Mouse (Mus musculus): ENCODE measurements around the gene Gm35315. TPM values are rescaled to one million over a fixed set of nuclear protein-coding genes. Genes with fewer than 3 reads are reported as not detected.
A peak's percentile ranks its signal among the peaks of the same experiment; 100 is the strongest.
"Not testable (repeated sequence)": the region's sequence is repeated elsewhere in the genome, so short reads cannot be mapped to it uniquely, and the experiment has no call there.

Gm35315 gene
- total RNA-seq (2021), result under 1 TPM in 1 of 2 experiments, not detected in 1; 0.27 TPM

DNA sequence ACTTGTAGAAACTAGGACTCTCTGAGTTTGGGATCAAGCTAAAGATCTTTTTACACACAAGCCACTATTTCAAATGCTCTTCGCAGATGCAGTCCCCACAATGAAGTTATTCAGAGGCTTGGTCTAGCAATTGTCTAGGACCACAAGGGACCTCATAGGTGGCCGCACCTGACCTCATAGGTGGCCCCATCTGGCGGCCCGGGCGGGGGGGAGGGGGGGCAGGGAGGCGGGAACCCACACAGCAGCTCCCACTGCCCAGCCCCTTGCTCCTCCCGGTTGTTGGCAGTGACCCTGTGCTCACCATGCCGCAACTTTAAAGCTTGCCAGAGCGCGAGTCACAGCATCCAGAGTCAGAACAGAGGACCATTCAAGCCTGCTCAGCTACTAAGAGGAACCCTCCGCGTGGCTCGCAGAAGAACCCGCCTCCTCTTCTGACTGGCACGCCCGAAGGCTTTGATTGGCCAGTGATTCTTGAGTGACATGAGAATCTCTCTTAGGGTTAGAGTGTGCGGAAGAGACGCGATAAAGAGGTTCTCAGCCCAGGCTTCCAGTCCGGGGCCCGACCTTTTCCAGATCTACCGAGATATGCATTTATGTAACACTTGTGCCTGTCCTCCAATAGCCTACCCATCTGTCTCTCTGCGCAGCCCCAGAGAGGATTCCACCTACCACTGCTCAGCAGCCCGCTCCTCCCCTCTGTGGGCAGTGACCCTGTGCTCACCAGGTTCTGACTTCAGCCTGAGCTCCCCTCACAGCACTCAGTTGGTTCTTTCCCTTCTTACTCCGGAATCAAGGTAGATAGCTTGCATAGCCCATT lies at the start of gene Gm35315:
TSS of gene Gm35315 (minus strand) at position 391 of the 817 bp plus-strand sequence.
- peak; percentile 87 for DNase-seq

GRCm38 (mm10) chr5:110143007-110143406 lies 48.8 kb upstream of the Gm35315 start:
- DNase-seq, result no peak

DNA sequence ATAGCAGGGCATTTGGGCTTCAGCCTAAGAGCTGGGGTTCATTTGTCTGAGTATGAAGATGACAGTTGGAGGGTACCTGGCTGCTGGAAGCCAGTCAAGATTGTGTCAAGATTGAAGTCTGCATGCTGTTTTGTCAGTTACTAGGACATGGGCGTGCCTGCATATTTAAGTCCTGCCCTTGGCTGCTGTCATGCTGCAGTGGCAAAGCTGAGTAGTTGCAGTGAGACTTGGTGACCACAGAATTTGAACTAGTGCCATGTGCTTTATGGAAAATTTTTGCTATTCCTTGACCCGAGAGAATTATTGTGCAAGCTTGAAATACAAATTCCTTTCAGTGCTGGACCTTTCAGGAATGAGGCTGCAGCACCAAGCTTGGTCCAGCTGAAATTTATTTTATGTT lies 48.1 kb upstream of the Gm35315 start:
- DNase-seq, result no peak

DNA sequence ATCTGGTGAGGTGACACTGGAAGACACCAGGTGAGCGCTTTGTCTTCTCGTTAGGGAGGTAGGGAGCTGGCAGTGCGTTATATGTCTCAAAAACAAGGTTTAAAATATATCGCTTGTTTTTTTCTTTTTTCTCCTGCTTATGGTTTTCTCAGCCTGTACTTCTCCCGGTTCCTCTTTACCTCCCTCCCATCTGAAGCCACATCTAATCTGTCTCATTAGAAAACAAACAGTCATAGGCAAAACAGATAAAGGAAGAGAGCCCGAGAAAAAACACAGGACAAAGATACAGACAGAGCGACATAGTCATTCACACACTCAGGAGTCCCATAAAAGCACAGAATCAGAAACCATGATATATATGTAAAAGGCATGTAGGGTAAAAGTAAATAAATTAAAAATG lies 46.2 kb upstream of the Gm35315 start:
- DNase-seq, result no peak

DNA sequence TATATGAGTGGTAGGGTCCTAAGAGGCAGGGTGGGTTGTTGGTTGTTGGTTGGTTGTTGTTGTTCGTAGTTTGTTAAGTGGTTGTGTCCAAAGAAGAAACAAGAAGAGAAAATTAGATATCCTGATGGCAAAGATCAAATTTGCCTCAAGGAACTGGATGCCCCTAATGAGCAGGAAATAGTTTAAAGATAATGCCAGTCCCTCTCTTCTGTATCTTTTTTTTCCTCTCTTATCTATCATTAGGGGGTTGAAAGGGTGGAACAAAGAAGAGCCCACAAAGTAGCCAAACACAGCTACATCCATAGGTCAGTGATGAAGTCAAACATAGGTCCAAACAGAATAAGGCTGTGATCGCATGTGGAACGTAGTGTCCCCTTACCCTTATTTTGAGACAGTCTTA lies 45.1 kb upstream of the Gm35315 start:
- no peak for DNase-seq

DNA sequence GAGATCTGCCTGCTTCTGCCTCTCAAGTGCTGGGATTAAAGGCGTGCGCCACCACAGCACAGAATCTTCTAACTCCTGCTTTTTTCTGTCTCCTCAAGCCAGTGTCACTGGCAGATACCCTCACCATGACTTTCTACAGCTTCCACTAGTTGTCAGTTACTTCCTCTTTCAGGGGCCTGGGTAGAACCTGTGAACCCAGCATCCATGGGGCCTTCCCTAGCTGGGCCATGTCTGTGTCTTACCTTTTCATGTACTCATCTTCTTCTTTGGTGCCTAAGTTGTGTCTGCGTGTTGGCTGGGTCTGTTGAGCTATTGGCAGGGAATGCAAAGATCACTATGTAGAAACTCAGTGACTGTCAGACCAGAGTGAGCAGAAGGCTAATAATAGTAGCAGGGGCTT lies 43.6 kb upstream of the Gm35315 start:
- DNase-seq, result no peak

DNA sequence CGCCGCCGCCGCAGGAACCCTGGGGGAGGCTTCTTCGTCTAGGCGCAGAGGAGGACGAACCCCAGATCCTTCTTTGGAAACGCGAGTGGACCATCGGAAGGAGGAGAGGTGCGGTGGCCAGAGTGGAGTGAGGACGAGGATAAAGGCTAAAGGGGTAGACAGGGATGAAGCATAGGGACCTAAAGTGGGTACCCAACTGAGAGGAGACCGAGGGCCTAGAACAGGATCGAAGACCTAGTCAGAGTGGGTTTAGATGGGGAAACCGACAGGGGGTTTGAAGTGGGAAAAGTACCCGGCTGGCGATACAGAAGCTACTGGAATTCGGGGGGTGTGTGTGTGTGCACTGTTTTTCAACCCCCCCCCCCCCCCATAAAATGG lies 41.9 kb upstream of the Gm35315 start:
- no peak for DNase-seq

DNA sequence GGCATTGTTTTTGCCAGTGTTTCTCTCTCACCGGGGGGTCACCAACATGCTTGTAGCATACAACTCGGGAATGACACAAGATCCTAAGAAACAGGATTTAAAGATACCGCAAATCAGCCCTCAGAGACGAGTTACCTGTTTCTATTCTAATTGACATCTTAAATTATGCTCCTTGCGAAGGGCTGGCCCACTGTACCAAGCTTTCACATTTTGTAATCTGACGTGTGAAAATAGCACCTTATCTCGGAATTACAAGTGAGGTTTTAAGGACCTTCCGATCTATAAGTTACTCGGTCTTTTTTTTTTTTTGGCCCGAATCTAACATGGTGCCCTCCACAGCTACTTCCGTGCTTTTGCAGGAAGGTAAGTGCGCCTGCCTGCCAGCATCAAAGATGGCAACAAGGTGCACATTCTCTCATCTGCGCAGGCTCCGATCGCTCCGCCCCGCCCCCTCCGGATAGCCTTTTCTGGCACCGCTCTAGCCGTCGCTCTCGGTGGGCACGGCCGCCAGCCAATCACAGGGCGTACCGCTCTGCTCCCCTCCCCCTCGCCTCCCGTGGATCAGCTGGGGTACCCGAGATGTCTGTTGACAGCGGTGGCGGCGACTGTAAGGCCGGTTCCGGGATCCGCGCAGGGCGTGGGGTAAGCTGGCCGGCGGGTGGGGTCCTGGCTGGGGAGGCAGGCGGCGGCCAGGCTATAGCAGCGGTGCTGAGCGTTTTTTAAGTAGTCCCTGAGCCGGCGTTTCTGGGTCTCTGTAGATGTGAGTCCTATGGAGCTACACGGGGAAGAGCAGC lies 41.3 kb upstream of the Gm35315 start, which contains the start of gene Chfr:
TSS of gene Chfr (plus strand) at position 550 of the 794 bp plus-strand sequence.
- DNase-seq, result peak; percentile 99

GRCm38 (mm10) chr5:110122380-110122779 lies 28.2 kb upstream of the Gm35315 start:
- not testable (repeated sequence) for DNase-seq

- DNase-seq, result peak; percentile 92 to 93
Measured at GRCm38 (mm10) chr5:110109991-110110441, 15.8 kb upstream of the Gm35315 start, which contains the start of gene Zfp605. Gene Zfp605 (plus strand): TSS chr5:110110092.

- DNase-seq, result no peak
Measured at GRCm38 (mm10) chr5:110108305-110108628, 14.0 kb upstream of the Gm35315 start.

GRCm38 (mm10) chr5:110107581-110108304 lies 13.5 kb upstream of the Gm35315 start, which contains the start of gene Gtpbp6:
Gene Gtpbp6 (minus strand): TSS chr5:110108197.
- DNase-seq, result peak; percentile 91 to 94

- peak in 1 of 2 experiments; percentile 31 for DNase-seq
Measured at GRCm38 (mm10) chr5:110106901-110107564, 12.8 kb upstream of the Gm35315 start.

DNA sequence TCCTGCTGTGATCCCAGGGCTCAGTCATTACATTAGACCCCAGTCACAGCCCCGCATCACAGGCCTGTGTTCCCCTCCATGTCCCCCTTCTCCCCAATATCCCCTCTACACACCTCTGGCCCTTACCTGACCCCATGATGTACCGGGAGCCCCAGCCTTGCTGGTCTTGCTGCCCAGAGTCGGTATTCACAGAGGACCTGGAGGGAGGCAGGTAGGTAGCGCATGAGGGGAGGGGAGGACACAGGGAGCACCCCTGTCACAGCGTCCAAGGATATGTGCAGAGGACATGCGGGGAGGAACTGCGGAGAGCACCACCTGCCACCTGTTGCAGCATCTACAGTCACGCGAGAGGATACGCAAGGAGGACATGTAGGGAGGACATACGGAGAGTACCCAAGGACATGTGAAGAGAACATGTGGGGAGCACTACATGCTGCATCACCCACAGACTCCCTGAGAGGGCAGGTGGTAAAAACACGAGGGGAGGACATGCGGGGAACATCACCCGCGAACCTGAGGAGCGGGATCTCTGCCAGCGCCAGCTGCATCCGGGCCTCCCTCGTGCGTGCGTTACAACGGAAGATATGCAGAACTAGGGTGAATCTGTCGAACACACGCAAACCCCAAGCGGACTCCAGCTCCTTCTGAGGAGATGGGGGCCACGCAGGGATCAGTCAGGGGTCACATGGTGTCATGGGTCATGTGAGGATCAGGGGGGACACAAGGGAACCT lies 12.1 kb upstream of the Gm35315 start:
- peak in 1 of 2 experiments; percentile 29 for DNase-seq

DNA sequence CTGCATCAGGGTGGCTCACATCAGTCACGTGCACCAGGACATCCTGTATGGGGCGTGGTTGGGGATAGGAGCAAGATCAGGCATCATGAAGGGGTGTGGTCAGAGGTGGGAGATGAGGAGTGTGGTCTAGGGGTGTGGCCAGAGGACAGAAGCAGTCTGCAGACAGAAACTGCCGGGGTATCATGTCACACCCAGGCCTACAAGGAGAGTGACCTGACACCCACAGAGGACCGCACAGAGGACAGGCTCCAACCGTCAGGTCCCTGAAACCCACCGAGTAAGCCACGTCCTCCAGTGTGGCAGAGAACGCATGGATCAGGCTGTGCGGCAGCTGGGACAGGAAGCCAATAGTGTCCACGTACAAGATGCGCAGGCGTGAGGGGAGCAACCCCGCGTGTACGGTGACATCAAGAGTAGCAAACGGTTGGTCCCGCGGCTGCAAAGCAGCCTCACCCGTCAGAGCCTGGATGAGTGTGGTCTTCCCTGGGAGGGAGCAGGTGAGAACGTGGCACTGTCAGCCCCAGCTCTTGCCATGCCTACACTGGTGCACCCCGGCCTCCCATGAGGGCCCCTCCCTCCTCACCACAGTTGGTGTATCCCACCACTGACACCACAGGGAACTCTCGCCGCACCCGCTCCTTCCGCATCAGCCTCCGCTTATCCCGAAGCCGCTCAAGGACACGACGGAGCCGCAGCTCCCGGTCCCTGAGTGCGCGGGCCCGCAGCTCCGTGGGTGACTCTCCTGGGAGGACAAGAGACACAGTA lies 10.6 kb upstream of the Gm35315 start:
- no peak for DNase-seq

GRCm38 (mm10) chr5:110103901-110104615 lies 9.8 kb upstream of the Gm35315 start:
- DNase-seq, result no peak

DNA sequence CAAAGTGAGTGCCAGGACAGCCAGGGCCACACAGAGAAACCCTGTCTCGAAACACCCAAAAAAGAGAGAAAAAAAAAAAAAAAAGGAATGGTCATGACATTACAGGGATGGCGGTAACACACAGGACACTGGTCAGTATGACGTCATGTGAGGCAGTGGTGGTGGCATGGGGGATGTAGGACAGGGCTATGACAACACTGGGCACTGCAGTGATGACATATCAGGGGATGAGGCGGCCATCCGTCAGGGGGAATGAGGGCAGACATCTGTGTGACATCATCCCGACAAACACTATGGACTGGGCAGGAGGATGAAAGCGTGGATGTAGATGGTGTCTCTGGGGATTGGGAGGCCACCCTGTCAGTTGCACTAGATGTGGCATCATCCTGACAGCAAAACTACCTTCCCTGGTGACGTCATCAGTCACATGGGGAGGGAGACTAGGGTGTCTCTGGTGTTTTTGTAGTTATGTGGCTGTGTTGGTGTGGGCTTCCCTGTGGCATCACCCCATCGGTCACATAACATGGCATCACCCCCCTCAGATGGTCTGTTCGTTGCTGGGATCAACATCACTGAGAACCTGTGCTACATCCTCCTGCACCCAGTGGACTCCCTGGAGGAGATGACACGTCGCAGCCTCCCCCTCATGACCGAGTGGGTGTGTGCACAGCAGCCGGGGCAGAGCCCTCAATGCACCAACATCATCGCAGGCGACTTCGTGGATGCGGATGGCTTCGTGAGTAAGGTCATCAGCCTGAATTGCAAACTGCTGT lies 8.8 kb upstream of the Gm35315 start:
- DNase-seq, result peak in 1 of 2 experiments; percentile 17

DNA sequence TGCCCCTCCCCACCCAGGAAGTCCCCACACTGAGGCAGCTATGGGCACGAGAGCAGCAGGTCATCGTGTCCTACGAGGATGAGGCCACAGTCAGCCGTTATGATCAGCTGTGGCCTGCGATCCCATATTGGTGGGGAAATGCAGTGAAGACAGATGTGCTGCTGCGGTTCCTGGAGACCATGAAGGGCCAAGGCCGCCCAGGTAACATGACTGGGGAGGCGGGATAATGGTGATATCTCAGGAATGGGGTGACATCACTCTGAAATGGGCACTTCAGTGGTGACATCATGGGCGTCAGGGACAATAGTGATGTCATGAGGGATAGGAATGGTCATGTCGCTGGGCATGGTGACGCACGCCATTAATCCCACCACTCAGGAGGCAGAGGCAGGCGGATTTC lies 8.2 kb upstream of the Gm35315 start:
- no peak for DNase-seq

Measured in layer of hippocampus, postnatal 36 days (tissue).